Mouse (Mus musculus): Measurements from ENCODE around the gene Rest. TPM values are rescaled to one million over a fixed set of nuclear protein-coding genes. Genes with fewer than 3 reads are reported as not detected.

The Rest gene
- total RNA-seq, 1 experiment from 2014 or later = 39.7 TPM

- ATAC-seq (replicated peaks; ENCODE audit: insufficient number of reproducible peaks, low FRiP score, low TSS enrichment, poor library complexity, severe bottlenecking) = peak; percentile 85
These were observed 27.7 kb downstream of the Rest start for GRCm38 (mm10) chr5:77292803-77293522.

- ATAC-seq (replicated peaks; ENCODE audit: insufficient number of reproducible peaks, low FRiP score, low TSS enrichment, poor library complexity, severe bottlenecking) = no peak
These were observed 34.2 kb downstream of the Rest start for GRCm38 (mm10) chr5:77299486-77299885.

GRCm38 (mm10) chr5:77301296-77301903, 36.1 kb downstream of the Rest start:
- no peak for ATAC-seq (replicated peaks; ENCODE audit: insufficient number of reproducible peaks, low FRiP score, low TSS enrichment, poor library complexity, severe bottlenecking)

- ATAC-seq (replicated peaks; ENCODE audit: insufficient number of reproducible peaks, low FRiP score, low TSS enrichment, poor library complexity, severe bottlenecking) = no peak
These were observed 42.7 kb downstream of the Rest start for GRCm38 (mm10) chr5:77307821-77308553.

- peak; percentile 16; the same call in 1 of the 2 replicates for ATAC-seq (replicated peaks; ENCODE audit: insufficient number of reproducible peaks, low FRiP score, low TSS enrichment, poor library complexity, severe bottlenecking)
These were observed 44.0 kb downstream of the Rest start for GRCm38 (mm10) chr5:77309051-77309906.

GRCm38 (mm10) chr5:77309924-77310772, 44.9 kb downstream of the Rest start, which contains the start of the genes Noa1 and Polr2b:
TSS of gene Noa1 (minus strand) at chr5:77310084.
TSS of gene Polr2b (plus strand) at chr5:77310147.
- ATAC-seq (replicated peaks; ENCODE audit: insufficient number of reproducible peaks, low FRiP score, low TSS enrichment, poor library complexity, severe bottlenecking) = peak; percentile 86

- no peak for ATAC-seq (replicated peaks; ENCODE audit: insufficient number of reproducible peaks, low FRiP score, low TSS enrichment, poor library complexity, severe bottlenecking)
These were observed 48.9 kb downstream of the Rest start for GRCm38 (mm10) chr5:77314206-77314605.

- no peak for ATAC-seq (replicated peaks; ENCODE audit: insufficient number of reproducible peaks, low FRiP score, low TSS enrichment, poor library complexity, severe bottlenecking)
These were observed 49.7 kb downstream of the Rest start for GRCm38 (mm10) chr5:77314986-77315385.

- ATAC-seq (replicated peaks; ENCODE audit: insufficient number of reproducible peaks, low FRiP score, low TSS enrichment, poor library complexity, severe bottlenecking) = no peak
These were observed 59.6 kb downstream of the Rest start for GRCm38 (mm10) chr5:77324936-77325335.

- no peak for ATAC-seq (replicated peaks; ENCODE audit: insufficient number of reproducible peaks, low FRiP score, low TSS enrichment, poor library complexity, severe bottlenecking)
These were observed 64.9 kb downstream of the Rest start for GRCm38 (mm10) chr5:77330154-77330553.

Other genes starting within 250 kb of the Rest start
- gene Thegl, start 249.5 kb upstream of the Rest start, total RNA-seq (2017) = 1.1 TPM in 1 of 3 replicates, not detected in the others
- gene Hopx, start 150.4 kb upstream of the Rest start, total RNA-seq (2017) = 29.6 to 53.4 TPM (median 30.5 TPM) in 3 replicates
- not detected in 3 replicates for gene Spink2, start 54.0 kb upstream of the Rest start, total RNA-seq (2017)
- 4.2 to 7.1 TPM (median 4.9 TPM) in 3 replicates for gene Noa1, start 44.6 kb downstream of the Rest start, total RNA-seq (2017)
- 105 to 132 TPM (median 106 TPM) in 3 replicates for gene Polr2b, start 44.7 kb downstream of the Rest start, total RNA-seq (2017)
- 2.7 to 6.7 TPM (median 5.0 TPM) in 3 replicates for gene Igfbp7, start 142.6 kb downstream of the Rest start, total RNA-seq (2017)

Measured in monocyte, adult 5-6 weeks (primary cell).